Mouse (Mus musculus) brown adipose tissue, adult 24 weeks (tissue): Measurements from ENCODE around the gene Pbxip1. TPM values are rescaled to one million over a fixed set of nuclear protein-coding genes. Genes with fewer than 3 reads are reported as not detected.
"Not testable (repeated sequence)": the region's sequence is repeated elsewhere in the genome, so short reads cannot be mapped to it uniquely, and the experiment has no call there.

Experiments used
- H3K27ac ChIP-seq: fragments of 200-500 bp; replicated peaks from 2 replicates; pipeline ENCODE4 v1.5.1; 2012; ENCODE audit warnings: low read depth, mild to moderate bottlenecking, low read length
- H3K4me1 ChIP-seq: fragments of 200-500 bp; 2 replicates; pipeline ENCODE4 v1.6.1; 2012; ENCODE audit warnings: low read length, mixed read lengths; ENCODE audit not compliant: control insufficient read depth, insufficient read depth, insufficient read length
- H3K4me3 ChIP-seq: fragments of 200-500 bp; 2 replicates; pipeline ENCODE4 v1.5.1; 2012; ENCODE audit warnings: low read depth, mild to moderate bottlenecking, low read length, moderate library complexity; ENCODE audit not compliant: insufficient read depth
- polyA plus RNA-seq: library from polyadenylated mRNA; stranded (reverse); fragments of >200 nt; gene quantifications from 2 replicates; pipeline ENCODE4 v1.2.4, GENCODE M21; 2012; ENCODE audit not compliant: missing spikeins, insufficient read depth, insufficient read length

Gene Pbxip1
- polyA plus RNA-seq, 1 experiment: 18.9 TPM

DNA sequence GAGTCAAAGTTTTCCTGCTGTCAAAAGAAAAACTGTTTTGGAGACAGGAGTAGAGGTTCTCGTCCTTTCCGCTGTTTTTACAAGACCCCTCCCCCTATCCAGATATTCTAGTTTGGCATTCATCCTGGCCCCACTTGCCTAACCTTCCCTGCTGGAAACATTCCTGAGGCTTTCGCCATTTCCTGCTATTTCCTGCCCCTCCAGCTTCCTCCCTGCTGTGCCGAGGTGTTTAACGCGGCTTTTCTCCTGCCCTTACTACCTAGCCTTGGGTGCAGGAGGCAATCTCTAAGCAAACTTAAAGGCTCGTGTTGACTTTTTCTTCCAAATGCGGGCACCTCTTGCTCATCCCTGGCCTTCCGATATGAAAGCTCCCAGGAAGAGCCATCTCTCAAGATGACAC lies 16.9 kb upstream of the Pbxip1 start:
- Histone ChIP-seq H3K4me3 (peak overlapping the region; percentile 79), H3K27ac (peak overlapping the region; percentile 98), H3K4me1 (peaks cover 7% of the 10 kb centered on the region)

DNA sequence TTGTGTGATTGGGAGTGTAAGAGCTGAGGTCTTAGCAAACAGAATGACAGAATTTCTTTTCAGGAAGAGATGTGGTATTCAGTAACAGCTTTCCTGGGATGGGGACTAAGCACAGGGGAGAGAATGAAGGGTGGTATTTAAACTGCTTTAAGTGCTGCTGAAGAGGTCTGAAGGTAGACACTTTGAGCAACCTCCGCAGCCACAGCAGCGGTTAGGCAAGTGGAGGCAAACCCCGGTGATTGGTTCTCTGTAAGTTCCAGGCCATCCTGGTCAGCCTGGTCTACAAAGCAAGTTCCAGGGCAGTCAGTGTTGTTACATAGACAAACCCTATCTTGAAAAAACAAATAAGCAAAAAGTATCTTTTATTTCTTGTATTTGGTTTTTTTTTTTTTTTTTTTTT lies 16.5 kb upstream of the Pbxip1 start:
- peak overlapping the region; percentile 79 for H3K4me3 ChIP-seq
- peak overlapping the region; percentile 98 for H3K27ac ChIP-seq
- peaks cover 7% of the 10 kb centered on the region for H3K4me1 ChIP-seq

DNA sequence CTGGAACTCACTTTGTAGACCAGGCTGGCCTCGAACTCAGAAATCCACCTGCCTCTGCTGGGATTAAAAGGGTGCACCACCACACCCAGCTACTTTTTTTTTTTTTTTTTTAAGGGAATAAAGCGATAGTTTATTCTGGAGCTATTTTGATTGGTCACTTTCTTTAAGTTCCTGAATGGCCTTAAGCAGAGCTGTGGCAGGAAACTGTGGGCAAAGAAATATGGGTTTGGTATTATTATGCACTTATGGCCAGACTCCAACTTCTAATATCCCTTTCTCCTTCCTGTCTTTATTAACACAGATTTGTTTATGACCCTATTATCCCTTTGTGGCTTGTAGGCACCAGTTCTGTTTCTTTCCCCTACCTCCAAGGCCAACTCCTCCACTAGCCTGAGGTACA lies 16.1 kb upstream of the Pbxip1 start:
- Histone ChIP-seq H3K27ac (peak overlapping the region; percentile 71), H3K4me3 (0 out of 2 replicates have a peak overlapping the region, but pooled peaks have one; percentile 26), H3K4me1 (peaks cover 7% of the 10 kb centered on the region)

DNA sequence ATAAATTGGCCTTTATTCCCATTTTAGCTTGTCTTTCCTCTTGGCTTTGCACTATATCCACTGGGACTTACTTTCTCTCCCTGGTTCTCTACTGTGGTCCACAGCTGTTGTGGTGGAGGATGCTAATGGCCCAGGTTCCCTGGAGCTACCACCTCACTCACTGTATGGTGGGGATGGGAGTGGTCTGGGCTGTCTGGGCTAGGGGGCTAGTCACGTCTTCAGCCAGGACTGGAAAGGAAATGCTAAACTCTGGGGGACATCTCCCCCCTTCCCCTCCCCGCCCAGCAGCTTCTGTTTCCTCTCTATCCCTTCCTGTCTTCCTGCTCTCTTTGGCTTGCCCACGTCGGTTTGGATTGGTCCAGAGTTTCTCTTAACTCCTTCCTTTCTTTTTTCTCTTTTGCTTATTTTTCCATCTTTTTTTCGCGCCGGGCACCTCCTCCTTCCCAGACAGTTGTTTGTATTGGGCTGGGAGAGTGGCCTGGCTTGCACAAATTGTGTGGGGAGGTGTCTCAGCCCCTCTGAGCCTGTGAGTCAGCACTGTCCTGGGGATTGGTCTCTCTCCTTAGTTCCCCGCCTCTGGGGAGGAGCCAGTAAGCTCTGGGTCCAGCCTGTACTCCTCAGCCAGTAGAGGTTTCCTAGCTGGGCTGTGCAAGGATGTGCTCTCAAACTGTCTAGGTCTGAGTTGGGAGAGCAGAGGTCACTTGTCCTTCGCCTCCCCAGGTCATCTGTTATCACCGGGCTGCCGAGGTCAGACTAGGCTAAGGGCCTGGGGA lies 15.3 kb upstream of the Pbxip1 start:
- Histone ChIP-seq H3K27ac (peak overlapping the region; percentile 71), H3K4me3 (peak overlapping the region; percentile 40), H3K4me1 (peaks cover 7% of the 10 kb centered on the region)

DNA sequence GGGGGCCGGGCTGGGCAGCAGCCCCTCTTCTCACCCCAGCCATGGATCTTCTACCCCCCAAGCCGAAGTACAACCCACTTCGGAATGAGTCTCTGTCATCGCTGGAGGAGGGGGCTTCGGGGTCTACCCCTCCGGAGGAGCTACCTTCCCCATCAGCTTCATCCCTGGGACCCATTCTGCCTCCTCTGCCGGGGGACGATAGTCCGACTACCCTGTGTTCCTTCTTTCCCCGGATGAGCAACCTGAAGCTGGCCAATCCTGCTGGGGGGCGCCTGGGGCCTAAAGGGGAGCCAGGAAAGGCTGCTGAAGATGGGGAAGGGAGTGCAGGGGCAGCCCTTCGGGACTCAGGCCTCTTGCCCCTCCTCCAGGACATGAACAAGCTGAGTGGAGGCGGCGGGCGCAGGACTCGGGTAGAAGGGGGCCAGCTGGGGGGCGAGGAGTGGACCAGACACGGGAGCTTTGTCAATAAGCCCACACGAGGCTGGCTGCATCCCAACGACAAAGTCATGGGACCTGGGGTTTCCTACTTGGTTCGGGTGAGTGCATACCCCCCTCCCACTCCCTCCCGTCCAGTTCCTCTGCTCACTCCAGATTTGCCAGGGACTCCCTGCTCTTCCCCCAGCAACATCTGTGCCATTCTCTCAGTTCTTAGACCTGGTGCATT lies 14.6 kb upstream of the Pbxip1 start:
- peak overlapping the region; percentile 40 for H3K4me3 ChIP-seq
- H3K4me1 ChIP-seq: peaks cover 7% of the 10 kb centered on the region
- 0 out of 2 replicates have a peak overlapping the region, but pooled peaks have one; percentile 71 for H3K27ac ChIP-seq

DNA sequence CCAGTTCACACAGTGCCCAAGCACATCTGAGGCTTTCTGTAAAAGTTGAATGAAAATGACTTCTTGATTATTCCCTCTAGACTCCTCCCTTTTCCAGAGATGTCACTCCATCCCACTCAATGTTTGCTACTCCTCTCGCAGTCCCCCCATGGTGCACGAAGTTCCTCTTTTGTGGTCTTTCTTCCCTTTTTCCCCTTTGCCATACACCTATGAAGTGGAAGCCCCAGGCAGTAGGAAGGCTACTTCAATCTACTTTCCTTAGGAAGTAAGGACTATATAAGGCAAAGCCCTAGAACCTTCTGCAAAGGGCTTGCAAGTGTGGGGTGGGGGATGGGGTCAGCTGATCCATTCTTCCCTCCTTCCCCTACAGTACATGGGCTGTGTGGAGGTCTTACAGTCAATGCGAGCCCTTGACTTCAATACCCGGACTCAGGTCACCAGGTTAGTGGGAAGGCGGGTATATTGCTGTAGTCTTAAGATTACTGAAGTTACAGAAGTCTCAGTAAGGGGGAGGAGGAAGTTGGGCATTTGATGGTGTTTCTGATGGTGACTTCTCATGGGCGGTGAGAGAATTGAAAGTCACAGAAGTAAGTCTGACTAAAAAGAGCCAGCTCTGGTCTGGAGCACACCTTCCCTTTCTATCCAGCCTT lies 13.8 kb upstream of the Pbxip1 start:
- no peak overlapping the region for H3K27ac ChIP-seq
- H3K4me3 ChIP-seq: no peak overlapping the region
- peaks cover 7% of the 10 kb centered on the region for H3K4me1 ChIP-seq

DNA sequence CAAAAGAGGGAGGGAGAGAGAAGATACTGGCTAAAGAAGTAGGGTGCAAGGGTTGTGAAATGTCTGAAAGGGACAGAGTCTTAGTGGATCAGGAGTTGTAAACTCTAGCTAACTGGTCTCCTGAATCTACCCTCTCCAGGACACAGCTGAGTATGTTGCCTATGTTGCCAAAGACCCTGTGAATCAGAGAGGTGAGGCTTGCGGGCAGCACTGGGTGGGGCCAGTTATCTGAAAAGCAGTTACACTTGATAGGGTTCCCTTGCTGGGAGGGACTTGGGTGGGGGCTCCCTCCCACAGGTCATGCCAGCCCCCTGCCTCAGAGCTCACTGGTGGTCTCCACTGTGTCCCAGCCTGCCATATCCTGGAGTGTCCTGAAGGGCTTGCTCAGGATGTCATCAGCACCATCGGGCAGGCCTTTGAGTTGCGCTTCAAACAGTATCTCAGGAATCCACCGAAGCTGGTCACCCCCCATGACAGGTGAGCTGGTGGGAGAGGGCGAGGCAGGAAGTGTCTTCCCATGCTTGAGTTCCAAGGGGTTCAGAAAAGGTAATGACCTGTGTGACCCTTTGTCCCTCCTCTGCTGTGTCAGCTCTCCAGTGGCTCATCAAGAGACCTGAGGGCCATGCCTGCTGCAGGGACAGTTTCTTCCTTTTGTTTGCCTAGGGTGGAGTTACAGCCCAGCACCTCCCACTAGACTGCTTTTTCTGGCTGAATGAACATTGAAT lies 11.9 kb upstream of the Pbxip1 start:
- peaks cover 7% of the 10 kb centered on the region for H3K4me1 ChIP-seq
- no peak overlapping the region for H3K4me3 ChIP-seq
- no peak overlapping the region for H3K27ac ChIP-seq

DNA sequence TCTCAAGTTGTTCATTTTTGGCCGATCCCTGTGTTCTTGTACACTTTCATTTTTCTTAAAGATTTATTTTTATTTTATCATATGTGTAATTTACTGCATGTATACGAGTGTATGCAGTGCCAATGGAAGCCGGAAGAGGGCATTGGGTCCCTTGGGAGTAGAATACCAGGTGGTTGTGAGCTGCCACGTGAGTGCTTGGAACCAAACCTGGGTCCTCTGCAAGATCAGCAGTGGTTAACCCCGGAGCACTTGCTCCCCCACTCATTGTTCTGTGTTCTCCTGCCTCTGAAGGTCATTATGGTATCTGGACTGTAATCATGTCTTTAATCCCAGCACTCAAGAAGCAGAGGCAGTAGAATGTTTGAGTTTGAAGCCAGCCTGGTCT lies 11.4 kb upstream of the Pbxip1 start:
- Histone ChIP-seq H3K27ac (no peak overlapping the region), H3K4me3 (no peak overlapping the region), H3K4me1 (peaks cover 6% of the 10 kb centered on the region)

DNA sequence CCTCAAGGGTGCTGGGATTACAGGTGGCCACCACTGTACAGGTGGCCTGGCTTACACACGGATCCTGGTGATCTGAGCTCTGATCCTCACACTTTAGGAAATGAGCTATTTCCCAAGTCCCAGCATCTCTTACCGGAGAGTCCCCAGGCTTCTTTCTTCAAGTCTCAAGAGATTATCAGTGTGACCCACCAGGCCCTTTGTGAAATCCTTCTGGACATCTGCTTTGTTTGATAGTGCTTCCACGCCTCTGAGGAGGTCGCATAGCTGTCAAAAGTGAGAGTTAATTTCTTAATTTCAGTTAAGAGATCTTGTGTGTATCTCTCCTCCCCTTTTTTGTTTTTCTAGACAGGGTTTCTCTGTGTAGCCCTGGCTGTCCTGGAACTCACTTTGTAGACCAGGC lies 10.6 kb upstream of the Pbxip1 start:
- H3K27ac ChIP-seq: no peak overlapping the region
- H3K4me3 ChIP-seq: no peak overlapping the region
- H3K4me1 ChIP-seq: peaks cover 6% of the 10 kb centered on the region

DNA sequence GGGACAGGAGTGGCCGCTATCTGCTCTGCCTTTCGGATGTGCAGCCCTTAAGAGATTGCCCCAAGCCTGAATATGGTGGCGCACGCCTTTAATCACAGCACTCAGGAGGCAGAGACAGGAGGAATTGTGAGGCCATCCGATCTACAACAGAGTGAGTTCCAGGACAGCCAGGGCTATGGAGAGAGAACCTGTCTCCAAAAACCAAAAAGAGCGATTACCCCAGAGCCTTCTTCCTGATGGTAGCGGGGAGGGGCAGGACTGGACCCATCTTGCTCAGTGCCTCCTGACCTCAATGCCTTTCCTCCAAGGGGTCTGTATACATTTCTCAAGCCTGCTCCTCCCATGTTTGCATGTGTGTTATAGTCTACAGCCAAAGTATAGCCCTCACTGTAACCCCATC lies 7.5 kb upstream of the Pbxip1 start:
- H3K27ac ChIP-seq, H3K4me1 ChIP-seq, H3K4me3 ChIP-seq: not testable (repeated sequence)

DNA sequence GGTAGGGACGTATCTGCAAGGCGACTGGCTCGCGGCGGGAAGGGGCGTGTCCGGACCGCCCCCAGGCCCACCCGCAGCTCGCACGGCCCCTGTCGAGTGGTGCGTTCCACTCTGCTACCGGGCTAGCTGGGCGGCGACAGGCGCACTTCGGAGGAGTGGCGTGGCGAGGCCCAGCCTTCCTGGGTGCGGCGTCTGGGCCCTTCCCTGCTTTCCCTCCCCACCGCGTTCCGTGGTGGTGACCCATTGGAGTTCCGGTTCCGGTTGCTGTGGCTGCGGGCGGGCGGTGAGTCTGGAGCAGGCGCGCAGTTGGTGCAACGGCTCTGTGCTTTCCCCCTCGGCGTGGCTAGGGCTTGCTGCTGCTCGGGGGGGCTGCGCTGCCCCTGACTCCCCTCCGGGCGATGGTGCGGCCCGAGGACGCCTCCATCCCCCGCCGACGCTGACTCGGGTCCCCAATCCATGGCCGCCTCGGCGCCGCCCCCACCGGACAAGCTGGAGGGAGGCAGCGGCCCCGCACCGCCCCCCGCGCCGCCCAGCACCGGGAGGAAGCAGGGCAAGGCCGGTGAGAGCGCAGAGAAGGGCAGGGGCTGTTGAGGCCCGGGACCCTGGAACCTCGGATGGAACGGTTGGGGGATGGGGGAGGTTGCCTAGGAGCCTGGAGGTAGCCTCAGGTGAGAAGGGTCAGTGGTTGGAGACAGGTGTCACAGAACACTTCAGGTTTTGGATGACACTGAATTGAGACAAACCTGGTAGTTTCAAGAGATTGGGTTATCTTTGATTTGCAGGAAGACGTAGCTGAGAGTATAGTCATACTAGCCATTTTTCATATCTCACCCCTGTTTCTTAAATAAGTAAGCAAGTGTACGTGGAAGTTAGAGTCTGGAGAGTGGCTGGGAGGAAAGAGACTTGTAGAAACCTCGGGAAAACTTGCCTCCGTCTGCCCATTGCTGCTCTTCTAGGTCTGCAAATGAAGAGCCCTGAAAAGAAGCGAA lies 6.0 kb upstream of the Pbxip1 start, which contains the start of gene Pygo2:
TSS of gene Pygo2 (plus strand) at position 44 of the 989 bp plus-strand sequence.
- peak within 1 kb of the TSS; percentile 66 for H3K27ac ChIP-seq
- H3K4me3 ChIP-seq: peak within 1 kb of the TSS; percentile 79
- peaks cover 5% of the 10 kb centered on the region; the same call in 1 of the 2 replicates for H3K4me1 ChIP-seq

DNA sequence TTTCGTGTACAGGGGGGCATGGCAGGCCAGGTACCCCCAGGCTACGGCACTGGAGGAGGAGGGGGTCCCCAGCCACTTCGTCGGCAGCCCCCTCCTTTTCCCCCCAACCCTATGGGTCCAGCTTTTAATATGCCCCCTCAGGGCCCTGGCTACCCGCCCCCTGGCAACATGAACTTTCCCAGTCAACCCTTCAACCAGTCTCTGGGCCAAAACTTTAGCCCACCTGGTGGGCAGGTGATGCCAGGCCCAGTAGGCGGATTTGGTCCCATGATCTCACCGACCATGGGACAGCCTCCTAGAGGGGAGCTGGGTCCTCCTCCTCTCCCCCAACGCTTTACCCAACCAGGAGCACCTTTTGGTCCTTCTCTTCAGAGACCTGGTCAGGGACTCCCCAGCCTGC lies 3.9 kb upstream of the Pbxip1 start:
- no peak overlapping the region for H3K27ac ChIP-seq
- peaks cover 11% of the 10 kb centered on the region; the same call in 1 of the 2 replicates for H3K4me1 ChIP-seq
- no peak overlapping the region for H3K4me3 ChIP-seq

DNA sequence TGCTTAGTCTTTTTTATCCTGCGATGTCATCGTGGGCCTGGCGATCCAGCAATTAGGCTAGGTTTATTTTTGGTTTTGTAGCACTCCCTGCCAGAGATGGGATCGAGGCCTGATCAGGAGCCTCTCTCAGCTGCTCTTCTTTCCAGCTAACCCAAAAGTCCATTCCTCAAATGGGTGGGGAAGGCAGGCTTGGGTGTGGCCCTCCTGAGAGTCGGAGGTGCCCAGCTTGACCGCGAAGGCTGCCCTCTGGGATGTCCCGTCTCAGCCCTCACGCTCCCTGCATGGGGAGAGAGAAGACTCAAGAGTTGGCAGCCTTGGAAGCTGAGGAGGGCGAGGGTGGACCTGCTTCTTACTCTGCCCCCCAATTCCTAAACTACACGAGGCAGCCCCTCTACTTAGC lies 2.0 kb upstream of the Pbxip1 start:
- Histone ChIP-seq H3K4me1 (peaks cover 14% of the 10 kb centered on the region; the same call in 1 of the 2 replicates), H3K27ac (no peak overlapping the region), H3K4me3 (no peak overlapping the region)

DNA sequence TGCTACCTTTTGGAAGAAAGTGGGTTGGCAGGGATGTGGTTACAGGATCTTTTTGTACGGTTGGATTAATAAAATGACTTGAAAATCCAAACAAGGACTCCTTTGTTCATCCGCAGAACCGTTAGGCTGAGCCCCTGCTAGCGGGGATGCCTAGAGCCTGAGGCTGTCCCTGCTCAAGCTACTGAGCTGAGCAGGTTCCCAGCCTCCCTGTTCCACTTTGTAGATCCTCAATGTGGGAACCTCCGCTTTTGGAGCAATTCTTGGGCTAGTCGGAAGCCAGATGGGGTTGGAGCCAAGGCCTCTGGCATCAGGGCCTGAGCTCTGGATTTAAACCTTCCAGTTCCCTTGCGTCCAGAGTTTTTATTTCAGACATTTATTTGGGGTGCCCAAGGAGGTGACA lies 1.5 kb upstream of the Pbxip1 start:
- H3K4me1 ChIP-seq: peaks cover 14% of the 10 kb centered on the region; the same call in 1 of the 2 replicates
- H3K4me3 ChIP-seq: no peak overlapping the region
- no peak overlapping the region for H3K27ac ChIP-seq
